Mouse (Mus musculus): Measurements from ENCODE around the gene Hoxb9. TPM values are rescaled to one million over a fixed set of nuclear protein-coding genes. Genes with fewer than 3 reads are reported as not detected.

Hoxb9 gene
- polyA plus RNA-seq, 1 experiment from 2014 or later, result 1.0 TPM

DNA sequence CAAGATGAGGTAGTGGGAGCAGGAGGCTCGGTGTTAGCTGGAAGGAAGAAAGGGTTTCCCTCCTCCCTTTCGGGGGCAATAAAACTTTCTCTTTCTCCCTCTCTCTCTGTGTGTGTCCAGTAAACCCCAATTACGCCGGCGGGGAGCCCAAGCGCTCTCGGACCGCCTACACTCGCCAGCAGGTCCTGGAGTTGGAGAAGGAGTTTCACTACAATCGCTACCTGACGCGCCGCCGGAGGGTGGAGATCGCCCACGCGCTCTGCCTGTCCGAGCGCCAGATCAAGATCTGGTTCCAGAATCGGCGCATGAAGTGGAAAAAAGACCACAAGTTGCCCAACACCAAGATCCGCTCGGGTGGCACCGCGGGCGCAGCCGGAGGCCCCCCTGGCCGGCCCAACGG, 48.7 kb downstream of the Hoxb9 start:
- no peaks in the 10 kb centered on the region for H3K9me3 ChIP-seq
- under 1% methylated on average over 29 of the region's 29 CpGs for WGBS
- H3K36me3 ChIP-seq, result no peaks in the 10 kb centered on the region
- H3K27ac ChIP-seq, result 0 out of 2 replicates have a peak overlapping the region, but pooled peaks have one; percentile 35
- peaks cover 19% of the 10 kb centered on the region for H3K4me1 ChIP-seq (replicated peaks)
- no peak for ATAC-seq (ENCODE audit: insufficient number of reproducible peaks, insufficient read depth, low FRiP score, low TSS enrichment, low read depth)
- H3K9ac ChIP-seq (replicated peaks), result 0 out of 2 replicates have a peak overlapping the region, but pooled peaks have one; percentile 18
- peak overlapping the region; percentile 42 for H3K4me3 ChIP-seq (replicated peaks)
- peak overlapping the region; percentile 65 for H3K4me2 ChIP-seq
- H3K27me3 ChIP-seq, result peaks cover 97% of the 10 kb centered on the region

DNA sequence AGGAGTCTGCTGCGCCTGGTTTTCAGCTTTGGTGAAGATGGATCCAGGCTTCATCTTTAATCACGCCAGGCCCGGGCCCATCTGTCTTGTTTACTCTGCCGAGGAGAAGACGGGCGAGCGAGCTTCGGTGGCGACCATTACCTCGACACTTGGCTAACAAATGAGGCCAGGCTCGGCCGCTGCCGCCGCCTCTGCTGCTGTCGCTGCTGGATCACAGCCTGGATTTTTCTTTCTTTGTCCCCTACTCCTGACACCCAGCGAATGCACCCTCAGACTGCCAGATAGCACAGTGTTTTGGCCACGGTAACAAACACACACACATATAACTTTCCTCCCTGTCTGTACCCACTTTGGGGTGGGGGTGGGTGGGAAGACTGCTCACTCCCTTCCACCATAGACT, 49.4 kb downstream of the Hoxb9 start:
- H3K27me3 ChIP-seq, result peaks cover 97% of the 10 kb centered on the region
- H3K4me1 ChIP-seq (replicated peaks), result peaks cover 20% of the 10 kb centered on the region
- no peaks in the 10 kb centered on the region for H3K9me3 ChIP-seq
- 4% methylated on average over 17 of the region's 17 CpGs for WGBS
- no peaks in the 10 kb centered on the region for H3K36me3 ChIP-seq
- H3K9ac ChIP-seq (replicated peaks), result no peak overlapping the region
- ATAC-seq (ENCODE audit: insufficient number of reproducible peaks, insufficient read depth, low FRiP score, low TSS enrichment, low read depth), result no peak
- H3K4me2 ChIP-seq, result peak overlapping the region; percentile 7; the same call in 1 of the 2 replicates
- no peak overlapping the region for H3K27ac ChIP-seq
- H3K4me3 ChIP-seq (replicated peaks), result no peak overlapping the region; the same call in 1 of the 2 replicates

DNA sequence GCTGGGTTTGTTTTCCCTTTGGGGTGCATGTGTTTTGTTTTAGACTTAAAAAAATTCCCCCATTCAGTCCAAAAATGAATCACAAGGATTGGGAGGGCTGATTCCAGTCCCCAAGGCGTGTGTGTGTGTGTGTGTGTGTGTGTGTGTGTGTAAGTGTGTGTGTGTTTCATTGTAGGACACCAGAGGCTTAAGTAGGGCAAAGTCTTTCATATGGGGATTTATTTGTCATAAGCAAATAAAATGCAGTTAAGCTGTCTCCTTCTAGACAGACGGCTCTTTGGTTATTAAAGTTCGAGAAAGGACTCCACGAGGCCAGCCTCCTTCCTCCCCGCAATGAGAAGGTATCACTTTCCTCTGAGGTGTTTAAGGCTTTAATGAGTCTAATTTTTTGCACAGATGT, 50.6 kb downstream of the Hoxb9 start:
- Histone ChIP-seq H3K4me2 (no peak overlapping the region), H3K27me3 (peaks cover 97% of the 10 kb centered on the region), H3K9ac (replicated peaks) (no peak overlapping the region), H3K4me3 (replicated peaks) (no peak overlapping the region), H3K27ac (no peak overlapping the region), H3K4me1 (replicated peaks) (peaks cover 23% of the 10 kb centered on the region), H3K9me3 (no peaks in the 10 kb centered on the region), H3K36me3 (no peaks in the 10 kb centered on the region)
- 8% methylated on average over 5 of the region's 5 CpGs for WGBS
- no peak for ATAC-seq (ENCODE audit: insufficient number of reproducible peaks, insufficient read depth, low FRiP score, low TSS enrichment, low read depth)

DNA sequence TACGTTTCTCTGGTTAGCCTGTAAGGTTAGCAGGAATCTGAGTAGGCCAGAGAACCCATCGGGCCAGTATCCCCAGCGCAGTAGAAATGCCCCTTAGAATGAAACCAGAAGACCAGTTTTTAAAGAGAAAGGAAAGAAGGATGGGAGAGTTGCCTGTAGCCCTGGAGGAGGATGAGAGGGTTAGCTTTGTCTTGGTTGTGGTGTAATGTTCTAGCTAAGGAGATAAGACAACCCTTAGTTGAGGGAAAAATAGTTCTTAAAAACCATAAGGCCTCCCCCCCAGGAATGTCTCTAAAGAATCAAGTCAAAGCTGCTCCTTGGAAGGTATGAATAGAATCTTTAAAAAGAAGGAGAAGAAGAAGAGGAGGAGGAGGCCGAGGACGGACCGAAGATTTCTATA, 51.5 kb downstream of the Hoxb9 start:
- Histone ChIP-seq H3K36me3 (no peaks in the 10 kb centered on the region), H3K27me3 (peaks cover 99% of the 10 kb centered on the region), H3K27ac (no peak overlapping the region), H3K4me3 (replicated peaks) (no peak overlapping the region), H3K4me2 (no peak overlapping the region), H3K9me3 (no peaks in the 10 kb centered on the region), H3K4me1 (replicated peaks) (peaks cover 23% of the 10 kb centered on the region), H3K9ac (replicated peaks) (no peak overlapping the region)
- no peak for ATAC-seq (ENCODE audit: insufficient number of reproducible peaks, insufficient read depth, low FRiP score, low TSS enrichment, low read depth)
- WGBS, result 14% methylated on average over 6 of the region's 6 CpGs

DNA sequence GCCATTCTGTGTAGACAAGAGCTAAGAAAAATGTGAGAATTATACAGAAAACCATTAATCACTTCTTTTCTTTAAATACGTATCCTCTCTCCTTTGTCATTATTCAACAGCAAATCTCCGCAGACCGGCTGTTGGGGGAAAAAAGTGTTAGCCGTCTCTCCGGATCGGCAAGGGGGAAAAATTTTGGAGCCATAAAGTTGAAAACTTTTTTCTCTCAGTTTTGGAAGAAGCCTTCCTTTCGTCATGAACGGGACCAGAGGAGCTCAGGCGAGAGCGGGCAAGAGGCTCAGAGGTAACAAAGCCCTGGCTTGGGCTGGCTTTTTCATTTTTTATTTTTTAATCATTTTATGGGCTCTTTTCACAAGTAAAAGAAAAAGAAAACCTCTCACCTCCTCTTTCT, 51.9 kb downstream of the Hoxb9 start, which contains the start of gene Hoxb3:
Gene Hoxb3 (plus strand): TSS at position 173 of the 400 bp plus-strand sequence.
- Histone ChIP-seq H3K27ac (no peak within 1 kb of the TSS), H3K27me3 (peaks cover 99% of the 10 kb centered on the region), H3K9ac (replicated peaks) (no peak within 1 kb of the TSS), H3K4me2 (no peak within 1 kb of the TSS), H3K4me1 (replicated peaks) (peaks cover 23% of the 10 kb centered on the region), H3K9me3 (no peaks in the 10 kb centered on the region), H3K4me3 (replicated peaks) (no peak within 1 kb of the TSS), H3K36me3 (no peaks in the 10 kb centered on the region)
- no peak for ATAC-seq (ENCODE audit: insufficient number of reproducible peaks, insufficient read depth, low FRiP score, low TSS enrichment, low read depth)
- 11% methylated on average over 10 of the region's 10 CpGs for WGBS

DNA sequence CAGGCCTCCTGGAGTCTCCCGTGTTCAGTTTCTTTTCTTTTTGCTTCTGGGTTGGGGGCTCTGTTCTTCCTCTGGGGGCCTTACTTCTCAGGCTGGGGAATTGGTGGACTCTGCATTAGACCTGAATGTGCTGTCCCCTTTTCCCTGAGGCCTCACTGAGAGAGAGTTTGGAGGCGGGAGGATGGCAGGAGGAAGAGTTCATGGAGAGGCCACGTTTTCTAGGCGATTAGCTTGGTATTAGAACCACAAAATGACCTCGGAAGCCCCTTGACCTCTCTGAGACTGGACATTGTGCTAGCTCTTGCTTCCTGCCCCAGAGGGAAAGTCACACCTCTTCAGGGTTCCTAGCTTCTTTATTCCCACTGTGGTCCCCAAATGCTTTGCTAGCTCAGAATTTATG, 52.9 kb downstream of the Hoxb9 start:
- peaks cover 99% of the 10 kb centered on the region for H3K27me3 ChIP-seq
- no peaks in the 10 kb centered on the region for H3K36me3 ChIP-seq
- ATAC-seq (ENCODE audit: insufficient number of reproducible peaks, insufficient read depth, low FRiP score, low TSS enrichment, low read depth), result no peak
- no peaks in the 10 kb centered on the region for H3K9me3 ChIP-seq
- H3K27ac ChIP-seq, result no peak overlapping the region
- WGBS, result 4% methylated on average over 5 of the region's 5 CpGs
- H3K4me1 ChIP-seq (replicated peaks), result peaks cover 16% of the 10 kb centered on the region
- H3K9ac ChIP-seq (replicated peaks), result no peak overlapping the region
- no peak overlapping the region for H3K4me3 ChIP-seq (replicated peaks)
- H3K4me2 ChIP-seq, result no peak overlapping the region

DNA sequence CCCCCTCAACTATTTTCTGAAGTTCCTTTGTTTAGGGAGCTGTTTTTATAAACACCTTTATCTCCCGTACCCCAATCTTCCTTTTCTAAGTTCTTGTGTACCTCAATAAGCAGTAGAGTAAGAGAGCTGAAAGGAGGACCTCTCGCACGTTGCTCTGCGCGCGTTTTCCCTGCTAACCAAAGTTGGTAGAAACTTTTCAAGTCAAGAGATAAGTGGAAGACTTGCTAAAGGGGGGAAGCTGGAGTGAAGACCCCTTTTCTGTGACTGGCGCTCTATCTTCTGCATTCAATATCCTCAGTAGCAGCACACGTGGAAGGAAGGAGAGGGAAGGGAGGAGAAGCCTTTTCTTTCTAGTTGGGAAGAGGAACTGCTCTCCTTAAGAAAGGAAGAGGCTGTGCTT, 53.7 kb downstream of the Hoxb9 start:
- Histone ChIP-seq H3K4me2 (no peak overlapping the region), H3K36me3 (no peaks in the 10 kb centered on the region), H3K4me3 (replicated peaks) (no peak overlapping the region), H3K9me3 (no peaks in the 10 kb centered on the region), H3K27me3 (peaks cover 99% of the 10 kb centered on the region), H3K4me1 (replicated peaks) (peaks cover 8% of the 10 kb centered on the region), H3K9ac (replicated peaks) (no peak overlapping the region), H3K27ac (no peak overlapping the region)
- ATAC-seq (ENCODE audit: insufficient number of reproducible peaks, insufficient read depth, low FRiP score, low TSS enrichment, low read depth), result no peak
- WGBS, result 14% methylated on average over 8 of the region's 8 CpGs

DNA sequence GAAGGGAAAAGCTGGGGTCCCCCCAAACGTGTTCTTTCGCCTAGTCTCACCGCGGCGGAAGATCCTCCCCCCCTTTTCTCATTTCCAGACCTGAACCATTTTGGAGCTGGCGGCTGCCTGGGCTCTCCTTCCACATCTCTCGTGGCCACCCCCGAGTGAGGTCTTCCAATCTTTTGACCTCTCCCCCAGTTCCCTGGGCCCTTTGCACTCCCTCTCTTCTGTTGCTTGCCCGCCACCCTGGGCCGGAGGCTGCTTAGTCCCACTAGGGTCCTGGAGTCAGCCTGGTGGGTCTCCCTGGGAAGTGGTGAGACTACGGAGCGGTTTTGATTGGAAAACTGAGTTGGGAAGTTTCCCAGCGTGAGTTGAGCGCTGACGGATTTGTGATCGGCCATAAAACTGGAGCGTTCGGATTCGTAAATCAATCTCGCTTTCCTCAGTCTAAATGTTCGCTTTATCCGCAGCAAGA, 54.5 kb downstream of the Hoxb9 start:
- H3K9me3 ChIP-seq, result no peaks in the 10 kb centered on the region
- 4% methylated on average over 22 of the region's 22 CpGs for WGBS

More for the DNA sequence above, 54.5 kb downstream of the Hoxb9 start:
- Histone ChIP-seq H3K36me3 (no peaks in the 10 kb centered on the region), H3K27ac (0 out of 2 replicates have a peak overlapping the region, but pooled peaks have one; percentile 35), H3K4me2 (peak overlapping the region; percentile 16; the same call in 1 of the 2 replicates), H3K9ac (replicated peaks) (no peak overlapping the region), H3K4me3 (replicated peaks) (no peak overlapping the region), H3K4me1 (replicated peaks) (peaks cover 4% of the 10 kb centered on the region), H3K27me3 (peaks cover 100% of the 10 kb centered on the region)
- ATAC-seq (ENCODE audit: insufficient number of reproducible peaks, insufficient read depth, low FRiP score, low TSS enrichment, low read depth), result no peak

MicroRNAs encoded within 50 kb of the gene (microRNA counts, 519-probe panel; counts per million panel counts)
- microRNA mmu-miR-10a (4,714 counts per million, percentile 40 among the panel's probes with 10 or more counts), microRNA mmu-miR-196a (7,559 counts per million, percentile 86 among the panel's probes with 10 or more counts)

Small RNAs within 50 kb of the gene (microRNA-seq; reads per million reads assigned to microRNA genes)
- 8,302 reads per million, percentile 94 among the genes with 10 or more reads in this experiment for gene Mir10a
- gene Mir196a-1, result 31.4 reads per million, percentile 37 among the genes with 10 or more reads in this experiment

Other genes starting within 250 kb of the Hoxb9 start
- gene Gip, start 246.9 kb upstream of the Hoxb9 start, polyA plus RNA-seq (2016; fragmentation: Nextera tagmentation; extraction: Ambion mirVana), result not detected in 2 replicates
- gene Snf8, start 236.6 kb upstream of the Hoxb9 start, polyA plus RNA-seq (2016; fragmentation: Nextera tagmentation; extraction: Ambion mirVana), result 89.8 and 103 TPM in 2 replicates
- 46.0 and 50.9 TPM in 2 replicates for gene Ube2z, start 206.1 kb upstream of the Hoxb9 start, polyA plus RNA-seq (2016; fragmentation: Nextera tagmentation; extraction: Ambion mirVana)
- 492 and 507 TPM in 2 replicates for gene Atp5g1, start 195.8 kb upstream of the Hoxb9 start, polyA plus RNA-seq (2016; fragmentation: Nextera tagmentation; extraction: Ambion mirVana)
- not detected in 2 replicates for gene Calcoco2, start 159.5 kb upstream of the Hoxb9 start, polyA plus RNA-seq (2016; fragmentation: Nextera tagmentation; extraction: Ambion mirVana)
- gene Ttll6, start 137.7 kb upstream of the Hoxb9 start, polyA plus RNA-seq (2016; fragmentation: Nextera tagmentation; extraction: Ambion mirVana), result not detected in 2 replicates
- not detected in 2 replicates for gene Hoxb13, start 77.1 kb upstream of the Hoxb9 start, polyA plus RNA-seq (2016; fragmentation: Nextera tagmentation; extraction: Ambion mirVana)
- gene Hoxb8, start 10.4 kb downstream of the Hoxb9 start, polyA plus RNA-seq (2016; fragmentation: Nextera tagmentation; extraction: Ambion mirVana), result 0.24 and 0.40 TPM in 2 replicates
- 1.8 and 2.1 TPM in 2 replicates for gene Hoxb7, start 15.2 kb downstream of the Hoxb9 start, polyA plus RNA-seq (2016; fragmentation: Nextera tagmentation; extraction: Ambion mirVana)
- 1.0 and 1.1 TPM in 2 replicates for gene Hoxb6, start 21.0 kb downstream of the Hoxb9 start, polyA plus RNA-seq (2016; fragmentation: Nextera tagmentation; extraction: Ambion mirVana)
- gene Hoxb5, start 31.9 kb downstream of the Hoxb9 start, polyA plus RNA-seq (2016; fragmentation: Nextera tagmentation; extraction: Ambion mirVana), result 0.83 and 2.1 TPM in 2 replicates
- gene Hoxb4, start 46.8 kb downstream of the Hoxb9 start, polyA plus RNA-seq (2016; fragmentation: Nextera tagmentation; extraction: Ambion mirVana), result 0.56 and 0.73 TPM in 2 replicates
- gene Hoxb3, start 51.9 kb downstream of the Hoxb9 start, polyA plus RNA-seq (2016; fragmentation: Nextera tagmentation; extraction: Ambion mirVana), result 0.55 and 0.68 TPM in 2 replicates
- 5.1 and 6.0 TPM in 2 replicates for gene Hoxb2, start 79.1 kb downstream of the Hoxb9 start, polyA plus RNA-seq (2016; fragmentation: Nextera tagmentation; extraction: Ambion mirVana)
- gene Hoxb1, start 94.3 kb downstream of the Hoxb9 start, polyA plus RNA-seq (2016; fragmentation: Nextera tagmentation; extraction: Ambion mirVana), result not detected in 2 replicates
- 0.31 and 0.37 TPM in 2 replicates for gene Skap1, start 193.1 kb downstream of the Hoxb9 start, polyA plus RNA-seq (2016; fragmentation: Nextera tagmentation; extraction: Ambion mirVana)

Data from limb, embryonic 12.5 days (tissue).